Mouse (Mus musculus) kidney, adult 2 months (tissue): ENCODE results near the gene Zfand6.

ENCODE experiments used
- CTCF ChIP-seq: fragments of 200-500 bp; conservative IDR thresholded peaks from 2 replicates; pipeline ENCODE4 v1.5.1; 2011; ENCODE audit warnings: low read depth, mild to moderate bottlenecking, control low read depth, low read length, moderate library complexity, mixed read lengths; ENCODE audit not compliant: insufficient read depth, insufficient read length
- POLR2A ChIP-seq: fragments of 200-500 bp; IDR thresholded peaks from one replicate; pipeline ENCODE4 v1.6.1; 2011; ENCODE audit warnings: low read depth, low read length, control low read depth

DNA sequence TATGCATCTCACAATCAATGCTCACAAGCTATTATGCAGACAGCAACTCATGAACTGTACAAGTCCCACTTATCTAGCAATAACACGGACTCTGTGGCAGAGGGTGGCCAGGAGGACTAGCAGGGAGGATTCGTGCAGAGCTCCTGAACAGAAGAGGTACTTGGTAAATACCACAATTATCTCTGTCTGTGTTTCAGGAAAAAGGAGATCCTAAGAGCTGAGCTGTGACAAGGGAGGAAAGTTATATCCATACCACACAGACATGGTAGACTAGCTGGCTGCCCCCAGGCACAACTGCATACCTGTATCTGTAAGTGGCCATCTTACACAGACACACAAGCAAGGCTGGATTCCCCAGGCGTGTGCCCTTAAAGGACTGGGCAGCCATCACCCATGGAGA is 88.4 kb downstream of the Zfand6 start:
- no peak for TF ChIP-seq CTCF
- no peak for TF ChIP-seq POLR2A
